Mouse (Mus musculus) myocyte (in vitro differentiated cells): Measurements from ENCODE around the gene Cox5a.

Experiments used
- MAX ChIP-seq: IDR thresholded peaks from one replicate; pipeline ENCODE4 v1.6.1; 2011; ENCODE audit warnings: low read depth, mild to moderate bottlenecking, control low read depth
- MYOD1 ChIP-seq, 3 experiments: IDR thresholded peaks; one replicate each; pipeline ENCODE4 v1.6.1; 2011; ENCODE audit warnings: control low read depth in 2 of 3, low read depth in 2 of 3, mild to moderate bottlenecking in 2 of 3, moderate library complexity in 1 of 3; ENCODE audit not compliant: insufficient read length in 2 of 3, control insufficient read depth in 1 of 3
- USF1 ChIP-seq: IDR thresholded peaks from one replicate; pipeline ENCODE4 v1.6.1; 2011; ENCODE audit warnings: low read depth, mild to moderate bottlenecking, control low read depth, moderate library complexity

DNA sequence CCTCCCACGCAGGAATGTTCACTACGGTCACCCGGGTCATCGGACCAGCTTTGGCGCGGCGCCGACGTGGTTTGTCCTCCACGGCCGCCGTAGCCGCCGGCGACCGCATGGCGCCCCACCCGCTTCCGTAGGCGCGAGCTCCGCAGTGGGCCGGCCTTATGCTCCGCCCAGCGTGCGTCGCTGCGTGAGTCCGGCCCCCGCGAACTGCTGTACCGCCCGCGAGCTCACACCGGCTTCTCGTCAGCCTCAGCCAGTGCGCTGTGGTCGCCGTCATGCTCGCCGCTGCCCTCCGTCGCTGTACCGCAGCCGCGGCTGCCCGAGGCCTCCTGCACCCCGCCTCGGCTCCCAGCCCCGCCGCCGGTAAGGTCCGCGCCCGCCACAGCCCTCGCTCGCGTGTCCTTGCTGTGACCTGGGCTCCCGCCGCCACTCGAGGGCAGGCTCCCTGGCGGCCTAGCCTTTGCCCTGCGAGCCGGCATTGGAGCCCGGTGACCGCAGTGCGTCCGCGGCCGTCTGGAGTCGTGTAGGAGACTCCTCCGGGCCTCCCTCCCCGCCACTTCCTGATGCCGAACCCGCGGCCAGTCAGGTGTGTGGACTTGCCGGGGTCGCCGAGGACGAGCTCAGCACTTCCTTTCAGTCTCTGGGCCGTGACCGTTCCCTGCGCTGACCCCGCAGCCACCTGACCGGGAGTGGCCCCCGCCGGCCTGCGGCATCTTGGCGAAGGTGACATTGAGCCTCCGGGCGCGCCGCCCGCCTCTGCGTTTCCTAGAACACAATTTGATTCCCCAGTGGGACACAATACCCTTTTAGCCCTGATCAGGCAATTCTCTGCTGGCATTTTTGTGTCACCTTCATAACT, at the start of gene Cox5a:
- TF ChIP-seq MYOD1 (IDR thresholded peaks at IDR 0.05; ENCODE audit: control insufficient read depth in 1 of 3, insufficient read length in 2 of 3, low read depth in 2 of 3) (peak in 1 of 3 experiments; percentile 41), MAX (no peak), USF1 (no peak)
